Mouse (Mus musculus): ENCODE results near the gene Gstm4. TPM values are rescaled to one million over a fixed set of nuclear protein-coding genes. Genes with fewer than 3 reads are reported as not detected.

Gstm4 gene
- 10 to 100 TPM; 12.0 to 12.1 TPM for total RNA-seq (2021)

DNA sequence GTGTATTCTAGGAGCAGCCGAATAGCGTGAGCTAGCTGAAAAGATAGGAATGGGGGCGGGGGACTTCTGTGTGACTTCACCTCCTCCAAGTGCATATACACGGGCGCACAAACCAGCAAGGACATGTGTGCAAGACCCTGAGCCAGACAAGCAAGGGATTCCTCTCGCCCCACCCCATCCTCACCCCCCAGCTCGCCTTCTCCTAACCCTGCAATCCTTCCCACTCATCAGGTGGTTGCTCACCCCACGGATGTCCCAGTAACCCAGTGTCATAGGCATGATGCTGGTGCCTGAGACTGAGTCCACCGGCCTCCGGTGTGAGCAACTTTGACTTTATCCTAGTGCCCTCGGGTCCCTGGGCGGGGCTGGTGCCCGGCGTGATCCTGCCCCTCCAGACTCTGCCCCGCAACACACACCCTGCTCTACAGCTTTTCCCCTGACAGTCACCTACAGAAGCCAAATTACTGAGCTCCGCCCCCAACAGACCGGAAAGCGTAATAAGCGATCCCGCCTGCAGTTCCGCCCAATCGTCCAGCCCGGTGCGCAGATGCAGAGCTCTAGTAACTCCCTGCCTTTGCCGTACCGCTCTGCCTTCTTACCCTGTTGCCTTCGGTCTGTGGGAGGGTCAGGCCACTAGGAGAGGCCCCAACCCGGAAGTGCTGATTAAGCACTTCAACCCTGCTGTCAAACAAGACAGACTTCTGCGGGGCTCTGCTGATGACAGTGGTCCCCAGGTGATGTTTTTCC is at the start of gene Gstm4:
Gene Gstm4, minus strand, starts transcription at position 501 of the 747 bp plus-strand sequence.
- peak; percentile 73 to 80 for DNase-seq (ENCODE audit: extremely low spot score in 1 of 2, low spot score in 1 of 2)

DNA sequence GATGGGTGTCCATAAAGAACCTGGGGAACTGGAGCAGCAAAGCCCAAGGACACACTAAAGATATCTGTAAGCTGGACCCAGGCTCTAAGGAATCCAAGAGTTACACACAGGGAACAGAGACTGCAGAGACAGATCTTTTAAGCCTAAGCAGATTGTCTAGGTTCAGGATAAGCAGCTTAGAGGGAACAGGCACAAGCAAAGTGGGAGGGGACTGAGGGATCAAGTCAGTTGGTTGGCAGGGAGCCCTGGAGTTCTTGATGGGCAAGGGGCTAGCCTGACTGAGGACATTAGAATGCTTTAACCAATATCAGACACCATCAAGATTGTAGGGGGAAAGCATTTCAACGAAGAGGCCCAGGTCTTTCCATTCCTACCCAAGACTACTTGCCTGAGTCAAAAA is 49.5 kb upstream of the Gstm4 start:
- DNase-seq (ENCODE audit: extremely low spot score in 1 of 2, low spot score in 1 of 2) = no peak

DNA sequence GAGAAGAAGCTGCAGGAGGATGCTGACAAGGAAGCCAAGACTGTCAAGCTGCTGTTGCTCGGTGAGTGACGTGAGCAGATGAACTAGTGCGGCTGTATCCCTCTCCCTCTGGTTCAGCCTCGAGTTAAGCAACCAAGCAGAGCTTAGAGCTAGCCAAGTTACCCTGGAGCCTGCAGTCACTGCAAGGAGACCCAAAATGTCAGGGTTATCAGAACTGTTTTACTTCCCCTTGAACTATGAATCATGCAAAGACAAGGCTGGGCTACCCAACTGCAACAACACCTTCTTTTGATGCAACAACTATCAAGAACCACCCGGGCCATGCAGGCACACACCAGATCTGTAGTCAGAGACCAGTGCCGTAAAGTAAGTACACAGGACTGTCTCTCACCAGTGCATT is 48.6 kb upstream of the Gstm4 start:
- no peak for DNase-seq (ENCODE audit: extremely low spot score in 1 of 2, low spot score in 1 of 2)

DNA sequence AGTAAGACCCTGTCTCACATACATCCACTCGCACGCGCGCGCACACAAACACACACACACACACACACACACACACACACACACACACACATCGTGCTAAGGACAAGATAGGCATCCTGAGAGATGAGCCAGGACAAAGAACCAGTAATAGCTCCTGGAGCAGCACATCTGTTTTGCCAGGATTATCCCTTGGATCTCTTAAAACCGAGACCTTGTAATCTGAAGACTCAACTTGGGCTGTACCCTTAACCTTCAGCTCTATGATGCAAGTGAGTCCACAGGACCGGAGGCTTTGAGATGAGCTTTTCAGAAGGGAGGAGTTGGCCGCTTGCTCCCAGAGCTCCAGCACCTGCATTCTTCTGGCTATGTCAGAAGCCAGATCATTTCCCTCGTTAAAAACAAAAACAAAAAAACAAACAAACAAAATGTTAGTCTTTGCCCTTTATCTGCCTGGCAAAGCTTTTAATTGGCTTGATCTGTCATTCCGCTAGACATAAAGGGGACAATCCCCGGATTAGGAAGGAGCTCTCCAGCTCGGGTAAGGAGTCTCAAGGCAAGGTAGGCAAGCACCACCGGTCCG is 47.9 kb upstream of the Gstm4 start, which contains the start of gene Gnat2:
Gene Gnat2, plus strand, starts transcription at position 254 of the 580 bp plus-strand sequence.
- no peak for DNase-seq (ENCODE audit: extremely low spot score in 1 of 2, low spot score in 1 of 2)

DNA sequence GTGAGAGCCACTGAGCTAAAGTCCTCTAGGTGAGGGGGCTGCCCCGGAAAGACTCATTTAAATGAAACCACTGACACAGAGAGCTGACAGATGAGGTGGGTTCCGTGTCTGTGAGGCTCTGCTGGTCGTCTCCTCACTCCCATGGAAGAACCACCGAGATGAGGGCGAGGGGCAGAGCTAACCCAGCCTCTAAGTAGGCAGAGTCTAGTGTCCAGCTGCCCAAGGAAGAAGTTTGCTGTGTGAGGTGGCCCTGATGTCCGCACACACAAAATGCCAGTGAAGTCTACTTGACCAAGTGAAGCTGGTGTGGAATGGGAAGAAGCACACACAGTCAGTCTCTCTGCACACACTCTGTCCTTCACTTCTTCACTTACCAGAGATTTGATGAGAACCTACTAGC is 47.3 kb upstream of the Gstm4 start:
- DNase-seq (ENCODE audit: extremely low spot score in 1 of 2, low spot score in 1 of 2) = no peak

DNA sequence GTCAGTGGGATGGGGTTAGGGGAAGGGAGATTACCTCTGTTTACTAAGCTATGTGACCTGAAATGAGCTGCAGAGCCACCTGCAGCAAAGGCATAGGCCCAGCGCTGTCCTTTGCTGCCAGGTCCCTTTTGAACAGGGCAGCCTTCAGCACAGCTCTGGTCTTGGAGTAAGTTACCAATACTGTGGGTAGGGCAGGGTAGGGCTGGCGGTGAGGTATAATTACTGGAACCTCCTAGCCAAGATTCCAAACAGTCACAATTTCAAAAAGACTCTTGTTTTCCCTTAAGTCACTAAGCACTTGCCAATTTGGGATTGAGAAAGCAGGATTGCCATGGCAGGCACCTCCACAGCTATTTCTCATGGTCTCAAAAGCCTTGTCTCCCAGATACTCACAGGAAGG is 45.9 kb upstream of the Gstm4 start:
- DNase-seq (ENCODE audit: extremely low spot score in 1 of 2, low spot score in 1 of 2) = no peak

DNA sequence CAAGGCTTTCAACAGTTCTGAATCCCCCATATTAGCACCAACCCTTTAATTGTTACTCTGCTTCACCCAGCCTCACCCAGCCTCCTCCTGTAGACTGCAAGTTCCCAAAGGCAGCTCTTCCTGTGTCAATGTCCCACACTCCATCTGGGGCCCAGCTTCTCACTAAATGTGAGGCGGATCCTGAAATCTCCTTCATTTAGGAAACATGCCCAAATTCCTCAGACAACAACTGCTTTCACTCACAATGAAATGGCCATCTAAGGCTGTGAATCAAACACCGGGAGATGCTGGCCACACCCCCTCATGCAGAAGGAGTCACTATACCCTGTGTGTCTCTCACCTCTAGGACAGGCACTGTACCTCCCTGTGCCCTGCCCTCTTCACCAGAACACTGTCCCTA is 45.2 kb upstream of the Gstm4 start:
- DNase-seq (ENCODE audit: extremely low spot score in 1 of 2, low spot score in 1 of 2) = no peak

DNA sequence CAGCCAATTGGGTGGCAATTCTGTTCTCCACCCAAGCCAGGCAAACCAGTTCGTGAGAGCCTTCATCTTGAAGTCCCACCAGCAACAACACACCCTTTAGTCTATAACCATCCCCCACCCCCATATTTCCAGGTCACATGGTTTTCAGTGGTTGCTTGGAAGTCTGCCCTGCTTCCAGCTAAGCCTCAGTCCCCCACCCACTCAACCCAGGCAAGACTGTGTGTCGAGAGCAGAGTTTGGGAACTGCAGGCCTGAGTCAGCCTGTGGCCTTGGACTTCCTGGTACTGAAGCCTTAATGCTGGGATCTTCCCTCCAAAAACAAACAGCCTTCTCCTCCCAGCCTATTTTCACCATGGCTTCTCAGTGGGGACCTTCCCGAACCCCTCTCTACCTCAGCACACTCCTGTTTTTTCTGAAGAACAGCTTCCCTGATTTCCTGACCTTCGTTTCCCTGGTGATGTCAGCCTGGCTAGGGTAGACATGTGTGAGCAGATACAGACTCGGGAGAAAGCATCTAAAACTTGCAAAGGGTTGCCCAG is 44.2 kb upstream of the Gstm4 start:
- DNase-seq (ENCODE audit: extremely low spot score in 1 of 2, low spot score in 1 of 2) = no peak

DNA sequence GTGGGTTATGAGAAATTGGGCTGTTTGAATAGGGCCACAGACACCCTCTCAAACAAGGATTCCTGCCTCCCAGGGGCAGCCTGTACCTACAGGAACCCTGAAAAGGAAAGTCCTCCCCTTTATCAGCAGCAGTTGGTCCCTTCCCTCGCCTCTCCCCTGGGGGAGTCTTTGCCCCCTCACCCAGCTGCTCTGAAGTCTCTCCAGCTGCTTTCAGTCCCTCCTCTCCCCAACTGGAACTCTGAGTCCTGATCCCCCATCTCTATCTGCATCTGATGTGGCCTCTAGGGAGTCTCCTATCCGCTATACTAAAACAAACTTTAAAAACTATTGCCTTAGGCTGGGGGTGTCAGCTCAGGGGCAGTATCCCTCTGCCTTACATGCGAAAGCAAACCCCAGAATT is 42.6 kb upstream of the Gstm4 start:
- DNase-seq (ENCODE audit: extremely low spot score in 1 of 2, low spot score in 1 of 2) = no peak

DNA sequence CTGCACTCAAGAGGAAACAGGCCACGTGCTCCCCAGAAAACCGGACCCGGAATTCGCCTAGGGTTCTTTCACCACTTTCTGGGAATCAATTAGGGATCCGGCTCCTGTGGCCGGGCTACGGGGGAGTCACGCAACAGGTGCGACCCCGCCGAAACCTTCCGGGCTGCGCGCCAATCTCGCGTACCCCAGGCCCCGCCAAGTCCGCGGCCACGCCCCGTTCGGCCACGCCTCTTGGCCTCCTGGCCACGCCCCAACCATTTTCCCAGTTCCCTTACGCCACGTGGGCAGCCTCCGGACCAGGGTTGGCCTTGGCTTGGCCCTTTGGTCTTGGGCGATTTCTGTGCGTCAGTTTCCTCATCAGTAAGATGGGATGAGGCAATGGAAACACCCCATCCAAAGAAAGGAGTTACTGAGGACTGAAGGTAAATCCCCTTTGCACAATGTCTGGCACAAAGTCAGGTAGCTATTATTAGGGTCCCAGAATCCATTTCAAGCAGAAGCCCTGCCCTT is 41.8 kb upstream of the Gstm4 start, which contains the start of gene Ampd2:
Gene Ampd2, minus strand, starts transcription at position 182 of the 510 bp plus-strand sequence.
- DNase-seq (ENCODE audit: extremely low spot score in 1 of 2, low spot score in 1 of 2) = peak in 1 of 2 experiments; percentile 42

DNA sequence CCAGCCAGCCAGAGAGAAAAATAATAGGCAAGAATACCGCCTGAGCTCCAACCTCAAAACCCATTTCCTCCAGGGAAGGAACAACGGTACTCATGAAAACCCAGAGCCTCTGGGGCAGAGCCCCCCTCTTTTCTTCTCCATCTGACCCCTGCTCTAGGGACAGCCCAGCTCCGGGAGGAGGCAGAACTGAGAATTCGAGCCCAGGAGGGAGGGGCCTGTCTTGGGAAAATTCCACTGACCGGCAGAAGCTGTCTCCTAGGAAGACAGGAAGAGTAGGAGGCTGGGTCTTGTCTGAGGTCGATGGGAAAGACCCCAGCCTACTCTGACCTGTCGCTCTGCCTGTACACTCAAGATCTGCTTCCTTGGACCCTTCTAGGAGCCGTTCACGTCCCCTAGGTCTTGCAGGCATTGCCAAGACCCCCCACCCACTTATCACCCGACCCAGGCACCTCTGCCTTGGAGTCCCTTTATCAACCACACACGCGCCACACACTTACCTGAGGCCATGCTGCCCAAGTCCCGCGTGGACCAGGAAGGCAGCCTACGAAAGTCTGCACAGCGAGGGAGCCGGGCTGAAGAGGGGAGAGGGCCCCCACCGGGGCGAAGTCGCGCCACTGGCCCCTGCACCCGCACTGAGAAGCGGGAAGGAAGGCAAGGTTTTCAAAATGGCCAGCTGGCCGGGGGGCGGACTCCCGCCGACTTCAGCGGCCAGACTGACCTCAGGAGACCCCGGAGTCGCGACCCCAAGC is 41.2 kb upstream of the Gstm4 start:
- DNase-seq (ENCODE audit: extremely low spot score in 1 of 2, low spot score in 1 of 2) = no peak

DNA sequence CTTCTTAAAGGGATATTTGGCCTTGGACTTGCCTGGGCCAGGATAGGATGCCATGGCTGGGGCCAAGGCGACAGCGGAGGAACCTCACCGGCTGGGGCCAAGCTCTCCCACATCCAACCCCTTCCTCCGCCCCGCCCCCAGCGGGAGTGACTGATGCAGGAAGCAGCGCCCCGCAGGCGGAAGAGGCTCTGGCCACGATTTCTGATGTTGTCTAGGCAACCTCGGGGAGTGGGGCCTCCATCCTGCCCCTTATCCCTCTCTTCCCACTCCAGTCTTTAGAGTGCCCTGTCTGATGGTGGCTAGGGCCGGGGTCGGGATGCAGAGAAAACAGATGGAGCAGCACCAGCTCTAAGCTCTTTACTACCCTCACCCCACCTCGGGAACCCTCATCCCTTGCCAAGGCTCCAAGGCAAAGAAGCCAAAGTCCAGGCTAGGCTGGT is 40.6 kb upstream of the Gstm4 start:
- peak; percentile 80 to 84 for DNase-seq (ENCODE audit: extremely low spot score in 1 of 2, low spot score in 1 of 2)

DNA sequence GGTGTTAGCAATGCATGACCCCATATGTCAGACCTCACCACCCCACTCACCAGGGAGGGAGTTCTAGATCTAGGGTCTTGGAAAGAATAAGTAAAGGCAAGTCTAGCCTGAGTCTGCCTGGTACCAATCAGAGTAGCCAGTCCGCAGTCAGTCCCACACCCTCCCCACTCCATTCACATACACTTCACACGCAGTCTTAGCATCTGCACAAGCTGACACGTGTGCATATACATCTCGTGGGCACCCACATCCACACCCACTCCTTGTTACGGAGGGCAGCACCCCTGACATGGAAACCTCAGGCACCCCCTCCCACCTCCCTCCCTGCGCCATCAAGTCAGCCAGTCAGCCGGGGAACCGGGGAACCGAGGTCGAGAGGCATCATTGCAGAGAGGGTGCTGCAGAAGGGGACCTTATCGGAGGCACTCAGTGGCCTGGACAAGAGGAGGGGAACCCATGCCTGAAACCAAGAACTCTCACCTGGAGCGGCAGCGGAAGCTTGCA is 40.1 kb upstream of the Gstm4 start:
- DNase-seq (ENCODE audit: extremely low spot score in 1 of 2, low spot score in 1 of 2) = peak in 1 of 2 experiments; percentile 26

DNA sequence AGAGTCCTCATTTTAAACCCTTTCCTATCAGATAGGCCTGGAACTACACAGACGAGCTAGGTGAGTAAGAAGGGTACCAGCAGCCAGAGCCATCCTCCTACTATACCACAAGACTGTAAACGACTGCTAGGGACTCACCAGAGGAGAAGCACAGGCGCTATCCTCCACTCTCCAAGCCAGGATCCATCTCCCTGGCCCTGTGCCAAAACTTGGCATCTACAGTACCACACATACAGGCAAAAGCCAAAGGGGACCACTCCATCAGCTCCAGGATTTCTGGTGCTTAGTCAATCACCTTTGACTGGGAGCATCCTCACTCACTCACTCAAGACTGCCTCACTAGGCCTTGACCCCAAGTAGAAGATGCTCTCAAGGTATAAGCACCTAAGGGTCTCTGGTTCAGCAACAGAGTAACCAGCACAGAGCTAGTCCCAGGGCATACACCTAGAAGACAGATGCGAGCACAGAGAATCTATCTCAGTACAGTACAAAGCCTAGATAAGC is 39.3 kb upstream of the Gstm4 start:
- DNase-seq (ENCODE audit: extremely low spot score in 1 of 2, low spot score in 1 of 2) = no peak

DNA sequence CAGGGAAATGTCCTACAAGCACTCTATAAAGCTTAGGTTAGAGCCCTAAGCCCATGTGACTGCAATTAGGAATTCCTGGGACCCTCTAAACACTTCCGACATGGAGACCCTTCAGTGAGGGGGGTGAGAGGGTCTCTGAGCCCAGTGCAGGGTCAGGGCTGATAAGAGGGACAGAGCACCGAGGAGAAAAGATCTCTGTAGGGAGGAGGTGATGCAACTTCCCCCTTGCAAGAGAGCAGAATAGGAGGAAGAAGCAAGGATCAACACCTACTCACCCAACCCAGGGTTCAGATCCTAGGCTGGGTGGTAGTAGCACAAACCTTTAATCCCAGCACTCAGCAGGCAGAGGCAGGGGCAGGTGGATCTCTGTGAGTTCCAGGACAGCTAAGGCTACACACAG is 38.5 kb upstream of the Gstm4 start:
- DNase-seq (ENCODE audit: extremely low spot score in 1 of 2, low spot score in 1 of 2) = no peak

DNA sequence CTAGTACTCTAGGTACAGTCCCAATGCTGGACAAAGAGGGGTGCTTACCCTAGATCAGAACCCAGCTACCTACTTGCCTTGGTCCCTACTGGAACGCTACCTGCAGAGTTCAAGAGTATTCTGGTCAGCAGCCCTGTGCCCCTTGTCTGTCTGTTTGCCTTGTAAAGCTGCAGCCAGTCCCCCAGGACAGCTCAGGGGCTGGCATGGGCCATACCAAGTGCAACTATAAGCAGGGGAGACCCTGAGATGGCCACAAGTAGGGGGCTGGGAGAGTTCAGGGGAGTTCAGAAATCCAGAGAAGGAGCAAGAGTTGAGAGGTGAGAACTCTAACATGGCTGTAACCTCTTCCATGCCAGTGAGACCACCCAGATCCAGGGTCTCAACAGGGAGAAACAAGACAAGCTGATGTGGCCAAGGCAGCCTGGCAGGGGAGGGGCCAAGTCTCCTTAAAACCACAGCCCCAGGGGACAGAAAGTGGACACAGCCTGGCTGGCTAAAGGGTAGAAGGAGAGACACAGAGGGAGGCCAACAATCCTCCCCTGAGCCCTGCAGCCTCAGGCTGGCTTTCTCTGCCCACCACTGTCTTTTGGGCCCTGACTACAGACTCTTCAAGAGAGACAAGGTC is 37.7 kb upstream of the Gstm4 start:
- no peak for DNase-seq (ENCODE audit: extremely low spot score in 1 of 2, low spot score in 1 of 2)

DNA sequence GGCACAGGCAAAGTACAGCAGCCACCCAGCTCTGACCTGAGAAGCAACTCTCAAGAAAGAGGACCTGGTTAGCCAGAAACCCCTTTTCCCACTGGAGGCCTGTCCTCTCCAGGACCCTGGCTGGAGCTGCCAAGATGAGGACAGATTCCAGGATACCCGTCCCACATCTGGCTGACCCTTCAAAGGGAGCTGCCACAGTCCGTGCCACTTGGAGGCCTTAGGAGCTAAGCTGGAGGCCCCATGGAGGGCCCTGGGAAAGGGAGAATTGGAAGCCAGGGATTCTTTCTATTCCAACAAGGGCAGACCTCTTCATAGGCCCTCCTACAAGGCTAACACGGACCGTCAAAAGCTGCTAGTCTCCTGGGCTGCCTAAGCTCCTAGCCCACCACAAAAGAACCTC is 37.0 kb upstream of the Gstm4 start:
- DNase-seq (ENCODE audit: extremely low spot score in 1 of 2, low spot score in 1 of 2) = no peak

DNA sequence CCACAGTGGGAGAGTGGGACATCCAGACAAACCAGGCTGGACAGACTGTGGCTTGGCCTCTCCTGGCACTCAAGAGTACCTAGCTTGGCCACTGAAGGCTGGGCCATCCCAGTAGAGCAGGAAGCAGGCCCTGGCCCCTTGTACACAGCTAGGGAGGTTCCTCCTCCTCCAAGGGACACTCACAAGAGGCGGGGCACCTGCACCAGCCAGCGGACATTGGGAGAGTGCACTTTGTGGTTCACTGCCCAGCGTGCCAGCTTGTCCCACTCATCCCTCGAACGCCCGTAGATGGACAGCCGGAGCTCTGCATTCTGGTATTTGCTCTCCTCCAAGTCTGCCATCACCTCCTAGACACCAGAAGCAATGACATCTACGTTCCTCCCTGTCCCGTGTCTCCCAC is 32.1 kb upstream of the Gstm4 start:
- no peak for DNase-seq (ENCODE audit: extremely low spot score in 1 of 2, low spot score in 1 of 2)

DNA sequence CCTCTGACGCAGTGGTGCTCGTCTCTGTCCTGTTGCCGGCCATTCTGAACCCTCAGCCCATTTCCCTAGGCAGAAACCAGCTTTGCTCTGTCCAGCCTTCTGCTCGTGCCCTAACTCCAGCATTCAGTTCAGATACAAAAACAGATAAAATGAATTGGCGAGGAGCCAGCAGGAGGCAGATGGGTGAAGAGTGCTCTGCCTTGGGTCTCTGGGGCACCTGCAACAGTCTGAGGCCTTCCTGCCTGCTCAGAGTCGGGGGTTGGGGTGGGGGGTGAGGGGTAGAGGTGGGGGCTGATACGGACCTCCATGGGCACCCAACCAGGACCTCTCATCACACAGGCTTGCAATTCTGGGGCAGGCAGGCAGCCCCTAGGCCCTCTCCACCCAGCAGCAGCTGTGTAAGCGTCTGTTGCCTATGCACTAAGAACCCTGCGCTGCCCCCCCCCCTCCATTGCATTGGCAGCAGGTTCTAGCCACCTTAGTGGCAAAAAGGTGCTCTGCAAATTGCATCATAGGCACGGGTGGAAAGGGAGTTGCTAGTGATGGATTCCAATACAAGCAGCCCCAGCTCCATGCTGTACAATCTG is 28.4 kb upstream of the Gstm4 start:
- no peak for DNase-seq (ENCODE audit: extremely low spot score in 1 of 2, low spot score in 1 of 2)
